Mouse (Mus musculus) CD4-positive helper T cell, adult 2 months (primary cell): ENCODE results near the gene Myom3.
"Not testable (repeated sequence)": the region's sequence is repeated elsewhere in the genome, so short reads cannot be mapped to it uniquely, and the experiment has no call there.

Experiments
- DNase-seq: peaks from one replicate; pipeline ENCODE4 v3.0.0-alpha.2; 2012; ENCODE audit warnings: low read depth, missing footprints, low spot score

Gene Myom3

DNA sequence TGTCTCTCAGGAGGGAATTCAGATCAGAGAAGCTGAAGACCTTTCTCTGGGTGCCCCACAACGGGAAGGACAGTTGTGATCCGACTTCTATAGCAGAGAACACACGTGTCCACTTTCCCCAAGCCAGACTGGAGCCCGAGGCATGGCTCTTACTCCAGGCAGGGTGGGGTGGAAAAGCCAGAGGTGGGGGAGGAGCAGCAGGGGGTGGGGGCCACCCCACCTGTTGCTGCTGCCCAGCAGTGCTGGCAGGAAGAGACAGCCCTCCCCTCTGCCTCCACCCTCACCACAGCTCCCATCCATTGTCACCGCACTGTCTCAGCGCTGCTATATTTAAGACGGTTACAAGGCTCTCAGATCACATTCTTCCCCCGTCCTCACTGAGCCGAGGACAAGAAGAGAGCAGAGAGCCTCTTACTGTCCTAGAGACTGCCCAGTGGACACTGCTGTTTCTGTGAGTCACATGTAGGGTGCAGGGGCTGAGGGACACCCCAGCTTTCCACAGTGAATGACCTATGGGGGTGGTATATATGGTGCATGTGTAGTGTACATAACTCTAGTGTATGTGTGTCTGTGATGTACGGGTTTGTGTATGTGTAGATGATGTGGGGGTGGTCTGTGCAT lies at the start of gene Myom3:
TSS of gene Myom3 (plus strand) at position 360 of the 621 bp plus-strand sequence.
- DNase-seq: no peak

DNA sequence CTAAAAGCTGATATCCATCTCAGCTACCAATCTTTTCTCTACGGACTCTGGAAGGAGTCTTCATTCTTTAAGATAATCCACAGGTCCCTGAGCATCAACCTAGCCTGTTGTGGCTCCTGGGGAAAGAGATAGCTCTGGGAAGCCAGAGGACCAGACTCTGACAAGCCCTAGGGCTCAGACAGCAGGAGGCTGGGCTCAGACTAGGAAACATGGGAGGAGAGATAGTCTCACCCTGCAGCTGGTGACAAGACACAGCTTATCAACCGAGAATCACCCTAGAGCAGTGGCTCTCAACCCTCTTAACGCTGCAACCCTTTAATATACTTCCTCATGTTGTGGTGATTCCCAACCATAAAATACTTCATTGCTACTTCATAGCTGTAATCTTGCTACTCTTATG lies 49.1 kb upstream of the Myom3 start:
- no peak for DNase-seq

DNA sequence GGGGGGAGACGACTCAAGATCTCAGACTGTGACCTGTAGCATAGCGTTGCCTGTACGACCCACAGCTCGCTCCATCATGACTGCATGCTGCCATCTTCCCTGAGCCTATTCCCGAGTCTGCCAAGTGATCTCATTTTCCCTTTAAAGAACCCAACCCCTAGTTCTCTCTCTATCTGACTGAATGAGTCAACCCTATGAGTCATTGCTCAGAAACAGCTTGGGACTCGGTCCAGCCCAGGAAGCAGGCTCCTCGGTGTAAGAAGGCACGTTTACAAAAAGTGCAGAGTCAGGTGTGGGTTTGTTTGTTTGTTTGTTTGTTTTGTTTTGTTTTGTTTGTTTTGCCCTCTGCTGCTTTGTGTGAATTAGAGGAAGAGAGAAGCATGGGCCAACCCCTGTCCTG lies 44.7 kb upstream of the Myom3 start:
- DNase-seq: no peak

DNA sequence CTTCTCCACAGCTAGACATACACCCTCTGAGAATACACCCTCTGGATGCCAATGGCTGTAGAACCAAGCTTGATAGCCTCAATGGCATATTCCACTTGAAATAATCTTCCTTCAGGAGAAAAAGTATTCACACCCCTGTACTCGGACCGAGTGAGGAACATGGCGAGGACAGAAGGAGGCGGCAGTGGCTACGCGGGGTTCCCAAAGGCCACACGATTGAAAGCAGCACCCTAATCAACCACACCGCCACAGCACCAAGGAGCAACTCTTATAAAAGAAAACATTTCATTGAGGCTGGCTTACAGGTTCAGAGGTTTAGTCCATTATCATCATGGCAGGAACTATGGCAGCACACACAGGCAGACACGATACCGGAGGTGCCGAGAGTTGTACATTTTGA lies 43.1 kb upstream of the Myom3 start:
- DNase-seq: not testable (repeated sequence)

DNA sequence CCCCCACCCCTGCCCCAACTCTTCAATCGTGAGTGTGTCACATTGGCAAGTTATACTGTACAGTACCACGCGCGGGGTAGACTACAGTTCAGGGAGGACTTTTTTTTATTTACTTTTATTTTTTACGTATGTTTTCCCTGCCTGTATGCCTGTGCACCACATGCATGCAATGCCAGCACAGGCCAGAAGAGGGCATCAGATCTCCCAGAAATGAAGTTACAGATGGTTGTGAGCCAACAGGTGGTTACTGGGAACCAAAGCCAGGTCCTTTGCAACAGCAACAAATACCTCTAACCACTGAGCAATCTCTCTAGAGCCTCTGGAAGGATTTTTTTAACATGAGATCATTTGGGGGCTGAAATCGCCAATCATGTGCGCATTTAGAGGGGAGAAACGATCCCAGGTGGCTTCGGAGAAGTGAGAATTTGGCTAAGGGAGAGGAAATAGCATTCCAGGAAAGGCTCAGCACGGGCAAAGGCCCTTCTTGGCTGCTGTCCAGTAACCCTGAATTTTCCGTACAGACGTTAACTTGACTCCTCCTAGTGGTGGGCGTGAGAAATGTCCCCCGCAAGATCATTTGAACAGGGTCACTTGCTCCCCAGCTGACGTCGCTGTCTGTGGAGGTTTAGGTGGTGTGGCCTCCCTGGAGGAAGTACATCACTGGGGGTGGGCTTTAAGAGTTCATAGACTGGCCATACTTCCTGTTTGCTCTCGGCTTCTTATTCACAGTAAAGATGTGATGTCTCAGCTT lies 36.8 kb upstream of the Myom3 start:
- no peak for DNase-seq

DNA sequence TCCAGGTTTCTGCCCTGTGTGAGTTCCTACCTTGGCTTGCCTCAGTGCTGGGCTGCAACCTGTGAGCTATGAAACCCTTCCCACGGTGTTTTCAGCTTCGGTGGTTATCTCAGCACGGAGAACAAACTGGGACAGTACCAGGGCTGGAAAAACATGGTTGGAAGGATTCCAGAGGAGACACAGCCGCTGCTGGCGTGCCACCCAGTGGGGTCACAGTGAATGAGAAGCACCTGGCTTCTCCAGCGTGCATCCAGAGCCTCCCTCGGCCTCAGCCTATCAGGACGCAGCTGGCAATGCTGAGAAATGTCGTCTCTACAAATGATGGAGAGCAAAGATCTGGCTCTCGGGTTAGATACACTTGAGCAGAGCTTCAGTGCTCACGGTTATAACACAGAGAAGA lies 33.1 kb upstream of the Myom3 start:
- no peak for DNase-seq

DNA sequence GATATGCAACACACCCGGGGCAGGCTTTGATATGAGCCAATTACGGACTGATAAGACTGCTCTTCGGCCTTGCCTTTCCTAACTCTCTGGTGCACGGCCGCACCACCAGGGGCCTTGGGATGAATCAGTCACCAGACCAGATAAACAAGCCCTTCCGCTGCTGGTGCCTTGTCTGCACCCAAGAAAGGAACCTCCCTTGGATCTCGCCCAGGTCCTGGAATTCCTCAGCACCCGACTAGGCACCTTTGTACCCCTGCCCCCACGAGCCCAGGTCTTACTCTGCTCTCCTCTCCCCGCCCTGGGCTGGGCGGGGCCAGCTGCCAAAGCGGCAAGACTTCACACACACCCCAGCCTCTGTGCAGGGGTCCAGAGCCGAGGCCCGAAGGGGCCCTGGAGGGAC lies 31.7 kb upstream of the Myom3 start, which contains the start of gene Il22ra1:
TSS of gene Il22ra1 (plus strand) at position 356 of the 400 bp plus-strand sequence.
- DNase-seq: no peak

DNA sequence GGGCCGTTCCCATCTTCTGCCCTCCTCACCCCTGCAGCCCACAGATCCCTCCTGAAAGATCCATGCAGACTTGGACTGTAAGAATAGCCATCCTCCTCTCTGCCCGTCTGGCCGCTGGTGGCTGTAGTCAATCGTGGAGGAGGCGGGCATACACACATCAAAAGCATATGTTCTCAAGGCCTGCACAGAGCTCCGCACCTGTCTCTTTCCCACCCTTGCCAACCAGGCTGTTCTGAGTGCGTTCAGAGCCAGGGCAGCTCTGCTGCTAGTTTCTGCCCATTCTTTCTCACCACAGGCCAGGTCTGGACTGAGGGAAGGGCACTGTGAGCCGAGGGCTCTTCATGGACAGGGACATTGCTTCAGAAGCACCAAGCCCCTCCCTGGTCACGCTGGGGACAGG lies 29.3 kb upstream of the Myom3 start:
- no peak for DNase-seq

DNA sequence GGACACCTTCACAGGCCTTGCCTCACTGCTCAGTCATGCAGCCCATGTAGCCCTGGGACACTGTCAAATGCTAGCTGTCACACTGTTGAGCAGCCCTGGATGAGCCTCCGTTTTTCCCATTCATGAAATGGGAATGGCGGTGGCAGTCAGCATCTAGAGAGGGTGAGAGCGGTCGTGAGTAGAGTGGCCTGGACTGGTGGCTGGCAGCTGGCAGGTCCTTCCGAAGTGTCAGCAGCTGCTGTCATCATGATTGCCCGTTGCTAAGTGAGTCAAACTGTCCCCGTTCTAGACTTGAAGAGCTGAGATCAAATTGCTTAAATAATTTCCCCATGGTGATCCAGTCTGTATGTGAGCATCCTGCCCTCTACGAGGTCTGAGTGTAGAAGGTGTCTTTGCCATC lies 28.6 kb upstream of the Myom3 start:
- DNase-seq: no peak

DNA sequence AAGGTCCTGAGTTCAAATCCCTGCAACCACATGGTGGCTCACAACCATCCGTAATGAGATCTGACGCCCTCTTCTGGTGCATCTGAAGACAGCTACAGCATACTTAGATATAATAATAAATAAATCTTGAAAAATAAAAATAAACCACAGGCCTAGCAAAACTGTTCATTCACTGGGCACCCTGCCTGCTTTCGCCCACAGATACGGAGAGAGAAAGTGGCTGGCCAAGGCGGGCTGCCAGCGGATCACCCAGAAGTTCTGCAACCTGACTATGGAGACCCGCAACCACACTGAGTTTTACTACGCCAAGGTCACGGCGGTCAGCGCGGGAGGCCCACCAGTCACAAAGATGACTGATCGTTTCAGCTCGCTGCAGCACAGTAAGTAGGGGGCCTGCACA lies 25.6 kb upstream of the Myom3 start:
- DNase-seq: no peak

DNA sequence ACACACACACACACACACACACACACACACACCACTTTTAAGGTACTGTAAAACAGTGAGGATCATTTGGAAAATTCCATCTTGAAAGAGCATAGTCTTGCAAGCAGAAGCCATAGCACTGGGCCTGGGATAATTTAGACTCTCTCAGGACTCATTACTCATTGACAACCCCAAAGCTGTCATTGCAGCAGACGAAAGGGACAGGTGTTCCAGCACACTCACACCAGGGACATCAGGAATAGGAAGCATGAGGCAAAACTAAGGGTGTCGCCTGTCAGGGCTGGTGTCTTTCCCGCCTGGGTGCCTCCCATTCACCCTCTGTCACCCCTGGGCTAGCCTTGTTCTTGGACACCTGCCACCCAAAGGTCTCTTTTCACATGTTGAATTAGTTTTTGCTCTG lies 22.6 kb upstream of the Myom3 start:
- DNase-seq: no peak

DNA sequence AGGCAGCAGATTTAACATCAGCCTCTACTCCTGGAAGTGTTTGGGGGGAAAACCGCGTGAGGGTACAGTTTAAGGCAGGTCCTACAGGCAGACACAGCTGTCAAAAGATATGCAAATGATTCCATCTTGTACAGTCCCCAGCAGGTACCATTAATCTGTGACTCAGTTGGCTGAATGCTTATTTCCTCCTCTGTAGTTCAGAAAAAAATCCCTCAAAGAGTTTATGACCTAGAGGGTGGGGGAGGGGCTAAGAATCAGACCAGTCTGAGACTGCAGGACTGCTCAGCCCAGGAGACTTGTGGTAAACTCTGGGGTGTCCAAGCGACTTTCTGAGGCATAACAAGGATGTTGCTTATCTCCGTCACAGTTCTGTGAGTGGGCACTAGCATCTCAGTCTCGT lies 21.3 kb upstream of the Myom3 start:
- no peak for DNase-seq

DNA sequence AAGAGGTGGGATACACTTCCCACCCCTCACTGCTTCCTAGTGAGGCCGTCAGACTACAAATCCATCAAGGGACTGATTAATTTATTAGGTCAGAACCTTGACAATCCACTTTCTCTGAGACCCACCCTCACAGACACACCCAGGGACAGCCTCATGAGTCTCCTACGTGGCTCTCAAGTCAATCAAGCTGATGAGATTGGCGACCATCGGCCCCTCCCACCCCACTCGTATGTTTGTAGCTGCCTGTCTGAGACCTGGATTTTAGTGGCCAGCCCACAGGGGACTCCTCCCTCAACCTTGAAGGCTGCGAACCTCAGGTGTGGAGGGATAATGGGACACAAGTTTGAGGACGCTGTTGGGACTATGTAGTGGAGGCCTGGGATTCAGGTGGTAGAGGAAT lies 20.4 kb upstream of the Myom3 start:
- DNase-seq: no peak

DNA sequence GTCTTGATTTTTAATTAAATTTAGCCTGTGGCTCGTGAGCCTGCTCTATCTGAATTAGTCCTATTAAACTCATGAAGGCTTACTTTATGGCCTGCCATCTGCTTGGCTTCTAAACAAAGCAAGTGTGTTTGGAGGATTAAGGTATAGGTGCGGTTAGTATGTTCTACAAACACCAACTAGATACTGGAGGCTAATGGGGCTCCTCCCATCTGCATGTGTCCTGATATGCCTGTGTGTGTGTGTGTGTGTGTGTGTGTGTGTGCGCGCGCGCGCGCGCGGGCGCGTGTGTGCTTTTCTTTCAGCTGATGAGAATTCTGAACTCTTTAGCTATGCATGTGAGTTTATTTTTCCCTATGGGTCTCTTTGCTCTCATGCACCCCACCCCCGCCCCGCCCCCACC lies 19.8 kb upstream of the Myom3 start:
- DNase-seq: no peak

DNA sequence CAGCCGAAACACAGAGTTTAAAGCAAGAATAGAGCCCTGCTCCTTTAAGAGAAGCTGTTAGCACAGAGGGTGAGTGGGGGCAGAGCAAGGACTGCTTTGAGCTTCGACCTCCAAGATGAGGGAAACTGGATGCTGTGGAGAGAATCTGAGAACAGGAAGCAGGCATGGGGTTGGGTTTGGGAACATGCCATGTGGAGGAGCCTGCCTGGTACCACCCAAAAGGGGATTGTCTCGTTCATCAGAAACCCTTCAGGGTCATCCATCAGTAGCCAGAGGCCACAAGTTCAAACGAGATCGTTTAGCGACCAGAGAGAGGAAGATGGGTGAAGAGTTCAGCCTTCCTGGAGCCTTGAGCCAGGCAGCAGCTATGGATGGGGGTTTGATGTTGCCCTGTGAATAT lies 16.0 kb upstream of the Myom3 start:
- no peak for DNase-seq

DNA sequence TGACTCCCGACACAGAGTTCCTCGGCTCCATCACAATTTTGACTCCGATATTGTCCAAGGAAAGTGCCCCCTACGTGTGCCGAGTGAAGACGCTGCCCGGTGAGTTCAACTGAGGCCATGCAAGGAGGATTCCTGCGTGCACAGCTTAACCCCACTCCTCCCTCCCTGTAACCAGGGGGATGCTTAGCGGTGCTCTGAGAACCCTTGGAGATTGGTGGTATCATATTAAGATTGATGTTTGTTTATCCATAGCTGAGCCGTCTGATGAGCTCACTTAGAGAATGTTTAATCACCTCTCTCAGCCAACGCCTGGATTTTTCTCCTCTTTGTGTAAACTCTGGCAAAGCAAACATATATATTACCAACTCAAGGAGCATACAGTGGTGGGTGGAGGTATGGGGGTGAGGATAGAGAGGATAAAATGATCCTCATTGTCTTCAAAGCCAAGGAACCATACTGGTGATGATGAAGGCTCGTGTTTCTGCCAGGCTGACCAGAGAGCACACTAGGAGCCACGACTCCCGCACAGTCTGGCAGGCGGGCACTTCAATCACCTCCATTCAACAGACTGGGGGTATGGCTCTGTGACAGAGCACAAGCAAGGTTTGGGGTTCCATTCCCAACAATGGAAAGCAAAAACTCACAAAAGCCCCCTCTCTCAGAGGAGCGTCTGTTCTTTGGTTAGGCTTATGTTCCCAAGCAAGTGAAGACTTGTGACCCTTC lies 14.6 kb upstream of the Myom3 start:
- no peak for DNase-seq

DNA sequence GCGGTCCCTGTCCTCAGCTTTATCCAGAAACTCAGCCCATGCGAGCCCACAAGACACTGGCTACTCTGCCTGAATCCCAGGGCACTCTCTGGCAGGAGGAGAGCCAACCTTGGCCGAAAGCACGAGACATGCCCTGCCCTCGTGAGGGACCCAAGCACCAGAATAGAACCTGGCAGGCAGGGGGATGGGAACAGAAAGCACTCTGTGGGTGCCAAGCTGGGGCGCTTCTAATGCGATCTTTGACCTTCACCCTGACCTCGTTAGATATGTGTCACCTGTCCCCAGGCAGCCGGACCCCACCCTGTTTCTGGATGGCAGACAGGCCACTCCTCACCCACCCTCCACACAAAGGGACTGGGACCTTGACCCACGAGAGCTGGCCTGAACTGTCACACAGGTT lies 13.9 kb upstream of the Myom3 start:
- DNase-seq: no peak

DNA sequence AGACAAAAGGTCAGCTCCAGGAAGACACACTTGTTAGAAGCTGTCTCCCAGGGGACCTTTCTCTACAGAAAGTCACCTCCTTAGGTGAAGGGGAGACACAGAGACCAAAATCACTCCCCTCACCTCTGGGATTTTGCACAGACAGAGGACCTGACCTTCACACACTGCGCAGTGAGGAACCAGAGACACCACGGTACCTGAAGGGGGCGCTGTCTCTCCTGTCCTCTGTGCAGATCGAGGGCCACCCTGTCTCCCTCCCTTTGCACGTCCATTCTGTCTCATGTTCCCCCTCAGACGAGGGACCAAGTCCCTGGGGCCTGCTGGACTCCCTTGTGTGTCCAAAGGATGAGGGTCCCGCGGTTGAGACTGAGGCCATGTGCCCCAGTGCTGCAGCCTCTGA lies 8.6 kb upstream of the Myom3 start:
- no peak for DNase-seq

DNA sequence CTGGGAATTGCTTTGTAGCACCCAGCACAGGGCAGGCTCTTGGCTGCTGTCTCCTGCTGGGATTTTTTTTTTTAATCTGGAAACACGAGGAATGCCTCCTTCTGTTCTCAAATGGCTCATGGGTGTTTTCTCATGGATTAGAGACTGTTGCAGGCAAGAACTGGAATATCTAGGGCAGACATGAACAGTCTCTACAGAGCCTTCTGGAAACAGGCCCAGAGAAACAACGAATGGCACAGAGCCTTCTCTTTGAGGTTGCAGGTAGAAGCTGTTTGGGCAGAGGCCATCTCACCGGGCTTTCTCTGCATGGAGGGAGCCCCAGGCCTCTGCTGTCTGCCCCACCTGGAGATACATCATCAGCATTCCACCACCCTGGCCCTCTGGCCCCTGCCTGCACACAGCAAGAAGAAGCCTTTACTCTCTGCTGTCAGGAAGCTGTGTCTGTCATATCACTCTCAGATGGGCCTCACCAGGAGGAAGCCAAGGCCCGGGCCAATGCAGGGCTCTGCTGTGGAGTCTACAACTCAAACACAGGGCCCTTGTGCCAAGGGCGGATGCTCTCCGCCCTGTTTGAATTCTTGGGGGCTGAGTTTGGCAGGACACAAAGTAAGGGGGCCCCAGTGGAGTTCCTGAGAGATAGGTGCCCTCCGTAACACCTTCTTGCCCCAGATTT lies 7.3 kb upstream of the Myom3 start:
- no peak for DNase-seq

DNA sequence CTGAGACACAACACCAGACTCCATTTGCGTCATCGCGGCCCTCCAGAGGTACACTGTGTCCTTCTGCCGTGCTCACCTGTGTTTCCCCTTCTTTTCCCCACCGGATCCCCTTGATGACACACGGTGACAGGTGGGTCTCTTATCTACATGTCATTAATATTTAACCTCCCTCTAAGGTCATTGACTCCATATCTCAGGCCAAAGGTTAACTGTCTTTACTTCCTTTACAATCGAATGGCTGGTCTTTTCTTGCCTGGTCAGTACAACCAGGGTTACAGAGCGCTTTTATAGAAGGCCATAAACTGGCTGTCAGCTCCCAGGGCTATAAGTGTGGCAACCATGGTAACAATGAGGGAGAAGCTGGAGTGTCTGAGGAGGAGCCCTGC lies 6.7 kb upstream of the Myom3 start:
- no peak for DNase-seq

DNA sequence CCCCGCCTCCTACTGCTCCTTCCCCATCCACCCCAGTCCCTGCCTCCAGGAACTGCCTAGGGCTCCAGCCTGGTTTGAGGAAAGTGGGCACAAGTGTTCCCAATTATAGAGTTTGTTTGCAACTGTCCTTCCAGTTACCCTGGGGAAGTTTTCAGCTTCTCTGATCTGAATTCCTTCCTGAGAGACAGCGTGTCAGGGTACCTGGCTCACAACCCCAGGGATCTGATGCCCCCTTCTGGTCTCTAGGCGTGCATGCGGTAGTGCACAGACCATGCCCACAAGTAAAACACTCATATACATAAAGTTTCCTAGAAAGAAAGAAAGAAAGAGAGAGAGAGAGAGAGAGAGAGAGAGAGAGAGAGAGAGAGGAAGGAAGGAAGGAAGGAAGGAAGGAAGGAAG lies 1.2 kb upstream of the Myom3 start:
- no peak for DNase-seq

DNA sequence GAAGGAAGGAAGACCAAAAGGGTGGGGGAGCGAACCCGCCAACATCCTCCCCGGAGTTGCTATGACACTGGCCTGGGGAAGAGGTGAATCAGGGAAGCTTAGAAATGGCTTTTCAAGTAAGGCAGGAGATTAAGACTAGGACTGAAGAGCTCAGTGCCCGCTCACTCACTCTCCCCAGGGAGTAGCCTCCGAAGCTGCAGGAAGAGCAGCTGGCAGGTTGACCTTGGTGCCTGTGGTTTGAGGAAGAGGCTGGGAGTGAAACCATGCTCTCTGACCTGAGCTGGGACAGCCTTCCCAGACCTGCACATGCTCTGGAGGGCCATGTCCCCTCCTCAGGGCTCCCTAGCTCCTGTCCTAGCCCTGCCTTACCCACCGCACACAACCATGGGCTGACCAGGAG lies 690 bp upstream of the Myom3 start:
- DNase-seq: no peak
